Mouse (Mus musculus) kidney, adult 2 months (tissue): ENCODE results near the gene Cdk5r1.

Experiments used
- CTCF ChIP-seq: fragments of 200-500 bp; conservative IDR thresholded peaks from 2 replicates; pipeline ENCODE4 v1.5.1; 2011; ENCODE audit warnings: low read depth, mild to moderate bottlenecking, control low read depth, low read length, moderate library complexity, mixed read lengths; ENCODE audit not compliant: insufficient read depth, insufficient read length
- POLR2A ChIP-seq: fragments of 200-500 bp; IDR thresholded peaks from one replicate; pipeline ENCODE4 v1.6.1; 2011; ENCODE audit warnings: low read depth, low read length, control low read depth

GRCm38 (mm10) chr11:80506483-80506882 lies 29.7 kb downstream of the Cdk5r1 start:
- TF ChIP-seq CTCF (no peak), POLR2A (no peak)
